ENCODE assay signal across 23 mouse cellular contexts in genomic region chr11:44538101-44538500, GRCm38 (mm10). TPM values are rescaled to one million over a fixed set of nuclear protein-coding genes. Genes with fewer than 3 reads are reported as not detected.
DNase-seq lines count a peak whose midpoint lies in the region; ATAC-seq and TF ChIP-seq lines count a peak whose summit lies in the region.
"Had no signal": no experiment of that assay in that cellular context is flagged by ENCODE, and none has a peak within 500 bp of the region (broad histone marks: within the 10 kb centered on the region; RNA-seq: fewer than 3 reads in every experiment).

No protein-coding gene starts in this region.

- no peak overlapping the region for H3K4me3 ChIP-seq in embryonic facial prominence, embryonic 15.5 days (replicated peaks)
- no peak overlapping the region for H3K4me3 ChIP-seq in embryonic facial prominence, embryonic 10.5 days
- no peak overlapping the region for H3K4me3 ChIP-seq in liver, embryonic 12.5 days
- H3K4me3 ChIP-seq in liver, postnatal 0 days (ENCODE audit: low read depth, low read length): no peak overlapping the region
- no peak overlapping the region for H3K4me3 ChIP-seq in neural tube, embryonic 13.5 days
- H3K4me3 ChIP-seq in myocyte: no peak overlapping the region
- H3K4me3 ChIP-seq: forebrain, embryonic 10.5 days; forebrain, embryonic 15.5 days; heart, embryonic 10.5 days had no signal

- no peak for TF ChIP-seq CTCF in liver, postnatal 0 days (IDR thresholded peaks at IDR 0.05; ENCODE audit: low read depth)

- 80% methylated on average over 3 of the region's 3 CpGs for WGBS in embryonic facial prominence, embryonic 15.5 days
- WGBS in embryonic facial prominence, embryonic 10.5 days: 90% methylated on average over 3 of the region's 3 CpGs
- WGBS in liver, embryonic 12.5 days (ENCODE audit: insufficient replicate concordance): 89% methylated on average over 3 of the region's 3 CpGs
- WGBS in liver, postnatal 0 days (ENCODE audit: insufficient replicate concordance): 86% methylated on average over 3 of the region's 3 CpGs
- WGBS in neural tube, embryonic 13.5 days: 94% methylated on average over 3 of the region's 3 CpGs

- no peak overlapping the region for H3K4me2 ChIP-seq in embryonic facial prominence, embryonic 15.5 days (replicated peaks)
- H3K4me2 ChIP-seq in liver, embryonic 12.5 days: no peak overlapping the region
- H3K4me2 ChIP-seq in liver, postnatal 0 days (ENCODE audit: low read depth, low read length): no peak overlapping the region
- H3K4me2 ChIP-seq in neural tube, embryonic 13.5 days: no peak overlapping the region
- peak overlapping the region; percentile 24 for H3K4me2 ChIP-seq in myocyte (ENCODE audit: low read depth)
- H3K4me2 ChIP-seq: forebrain, embryonic 15.5 days; hindbrain, embryonic 14.5 days had no signal

- no peak for TF ChIP-seq POLR2A in myocyte (IDR thresholded peaks at IDR 0.05; ENCODE audit: insufficient read length, low read depth)

- no peak for TF ChIP-seq EP300 in liver, postnatal 0 days (IDR thresholded peaks at IDR 0.05; ENCODE audit: low read depth)

- DNase-seq in embryonic facial prominence, embryonic 10.5 days (ENCODE audit: low spot score): no peak
- DNase-seq in liver, postnatal 0 days: no peak
- DNase-seq in neural tube, embryonic 10.5 days (ENCODE audit: extremely low spot score, low spot score): no peak
- no peak for DNase-seq in natural killer cell, adult 2 months (ENCODE audit: low spot score in 2 of 2)
- DNase-seq: adrenal gland, postnatal 25 days; cerebellum, adult 2 months; cerebellum, postnatal 14 days; gastrocnemius, postnatal 14 days; kidney, adult 9 months; layer of hippocampus, postnatal 36 days; lung, adult 2 months; midbrain, embryonic 14.5 days; thymus, postnatal 14 days had no signal

- no peaks in the 10 kb centered on the region for H3K27me3 ChIP-seq in embryonic facial prominence, embryonic 15.5 days
- H3K27me3 ChIP-seq in embryonic facial prominence, embryonic 10.5 days (replicated peaks; ENCODE audit: low read depth, poor library complexity, severe bottlenecking): no peaks in the 10 kb centered on the region
- no peaks in the 10 kb centered on the region for H3K27me3 ChIP-seq in liver, embryonic 12.5 days (replicated peaks)
- H3K27me3 ChIP-seq in liver, postnatal 0 days (ENCODE audit: insufficient read depth, low read length): no peaks in the 10 kb centered on the region
- H3K27me3 ChIP-seq in neural tube, embryonic 13.5 days: no peaks in the 10 kb centered on the region
- H3K27me3 ChIP-seq in myocyte (ENCODE audit: control insufficient read depth, insufficient read depth, insufficient read length): no peaks in the 10 kb centered on the region
- H3K27me3 ChIP-seq: forebrain, embryonic 15.5 days had no signal

- 0 out of 2 replicates have a peak overlapping the region, but pooled peaks have one; percentile 17 for H3K27ac ChIP-seq in embryonic facial prominence, embryonic 15.5 days (replicated peaks)
- H3K27ac ChIP-seq in embryonic facial prominence, embryonic 10.5 days (replicated peaks): no peak overlapping the region
- peak overlapping the region; percentile 23; the same call in 1 of the 2 replicates for H3K27ac ChIP-seq in liver, embryonic 12.5 days
- no peak overlapping the region for H3K27ac ChIP-seq in liver, postnatal 0 days (ENCODE audit: low read depth)
- 0 out of 2 replicates have a peak overlapping the region, but pooled peaks have one; percentile 13 for H3K27ac ChIP-seq in neural tube, embryonic 13.5 days (replicated peaks)
- H3K27ac ChIP-seq: forebrain, embryonic 10.5 days; forebrain, embryonic 15.5 days; heart, embryonic 10.5 days; hindbrain, embryonic 14.5 days had no signal

- peaks cover 22% of the 10 kb centered on the region for H3K36me3 ChIP-seq in embryonic facial prominence, embryonic 15.5 days
- peaks cover 97% of the 10 kb centered on the region for H3K36me3 ChIP-seq in embryonic facial prominence, embryonic 10.5 days (replicated peaks)
- peaks cover 98% of the 10 kb centered on the region for H3K36me3 ChIP-seq in liver, embryonic 12.5 days
- peaks cover 62% of the 10 kb centered on the region for H3K36me3 ChIP-seq in liver, postnatal 0 days (replicated peaks; ENCODE audit: insufficient read depth, low read length)
- H3K36me3 ChIP-seq in neural tube, embryonic 13.5 days: peaks cover 67% of the 10 kb centered on the region
- H3K36me3 ChIP-seq in myocyte (ENCODE audit: control insufficient read depth, insufficient read depth): peaks cover 10% of the 10 kb centered on the region

- ATAC-seq in embryonic facial prominence, embryonic 15.5 days (ENCODE audit: insufficient number of reproducible peaks, low FRiP score, low TSS enrichment, low read depth): no peak
- ATAC-seq in liver, embryonic 12.5 days: no peak
- no peak for ATAC-seq in liver, postnatal 0 days
- ATAC-seq in neural tube, embryonic 13.5 days (ENCODE audit: low read depth): no peak
- ATAC-seq: forebrain, embryonic 15.5 days; intestine, postnatal 0 days had no signal

- peaks cover 40% of the 10 kb centered on the region for H3K4me1 ChIP-seq in embryonic facial prominence, embryonic 15.5 days
- peaks cover 16% of the 10 kb centered on the region for H3K4me1 ChIP-seq in embryonic facial prominence, embryonic 10.5 days
- H3K4me1 ChIP-seq in liver, embryonic 12.5 days: peaks cover 49% of the 10 kb centered on the region
- peaks cover 5% of the 10 kb centered on the region; the same call in 1 of the 2 replicates for H3K4me1 ChIP-seq in liver, postnatal 0 days (ENCODE audit: insufficient read depth)
- peaks cover 22% of the 10 kb centered on the region for H3K4me1 ChIP-seq in neural tube, embryonic 13.5 days (replicated peaks)
- H3K4me1 ChIP-seq: forebrain, embryonic 15.5 days had no signal

- no peak overlapping the region for H3K9ac ChIP-seq in embryonic facial prominence, embryonic 15.5 days
- no peak overlapping the region for H3K9ac ChIP-seq in liver, embryonic 12.5 days
- no peak overlapping the region for H3K9ac ChIP-seq in liver, postnatal 0 days (replicated peaks)
- H3K9ac ChIP-seq in neural tube, embryonic 13.5 days: no peak overlapping the region
- H3K9ac ChIP-seq: forebrain, embryonic 15.5 days; hindbrain, embryonic 14.5 days had no signal

- H3K79me2 ChIP-seq in myocyte (ENCODE audit: control insufficient read depth, insufficient read depth): peaks cover 22% of the 10 kb centered on the region

- no peak overlapping the region for H3ac ChIP-seq in myocyte (ENCODE audit: control insufficient read depth, insufficient read length)

- H3K9me3 ChIP-seq in embryonic facial prominence, embryonic 15.5 days (replicated peaks): no peaks in the 10 kb centered on the region
- H3K9me3 ChIP-seq in embryonic facial prominence, embryonic 10.5 days: no peaks in the 10 kb centered on the region
- no peaks in the 10 kb centered on the region for H3K9me3 ChIP-seq in liver, embryonic 12.5 days (replicated peaks)
- no peaks in the 10 kb centered on the region for H3K9me3 ChIP-seq in liver, postnatal 0 days (ENCODE audit: low read length)
- H3K9me3 ChIP-seq in neural tube, embryonic 13.5 days: no peaks in the 10 kb centered on the region
- H3K9me3 ChIP-seq: forebrain, embryonic 10.5 days; forebrain, embryonic 15.5 days; G1E; heart, embryonic 10.5 days had no signal

TF ChIP-seq in myocyte, 11 proteins besides CTCF, POLR2A, EP300 and RAD21:
- no peak for TF ChIP-seq USF1 (IDR thresholded peaks at IDR 0.05; ENCODE audit: low read depth)

RNA-seq across cellular contexts. Expression of gene Rnf145, which starts 19.3 kb away (rescaled TPM):
- 75.2 and 77.5 TPM in 2 replicates for polyA plus RNA-seq in embryonic facial prominence, embryonic 15.5 days (2015; fragmentation: Nextera tagmentation; extraction: Ambion mirVana)
- 87.3 and 90.3 TPM in 2 replicates for polyA plus RNA-seq in embryonic facial prominence, embryonic 10.5 days (2016; fragmentation: Nextera tagmentation; extraction: Ambion mirVana)
- polyA plus RNA-seq in liver, embryonic 12.5 days (2016; fragmentation: Nextera tagmentation; extraction: Ambion mirVana): 64.7 and 71.1 TPM in 2 replicates
- 31.9 and 32.7 TPM in 2 replicates for polyA plus RNA-seq in liver, postnatal 0 days (2015; fragmentation: Nextera tagmentation; extraction: Ambion mirVana)
- 123 and 126 TPM in 2 replicates for polyA plus RNA-seq in neural tube, embryonic 13.5 days (2015; fragmentation: Nextera tagmentation; extraction: Ambion mirVana)
- polyA plus RNA-seq in myocyte (2012; fragmentation: generic; extraction: Trizol): 63.6 TPM

Comparison
In these comparisons a context has a peak if more than half of its experiments do, and no peak if none do; other contexts are left out.
1. H3K27ac ChIP-seq: peak in embryonic facial prominence, embryonic 15.5 days (single experiment), liver, embryonic 12.5 days (single experiment) and neural tube, embryonic 13.5 days (single experiment); none in embryonic facial prominence, embryonic 10.5 days (single experiment) and liver, postnatal 0 days (single experiment).